Mouse (Mus musculus): ENCODE data around the gene Lmntd1. TPM values are rescaled to one million over a fixed set of nuclear protein-coding genes. Genes with fewer than 3 reads are reported as not detected.

The Lmntd1 gene
- polyA plus RNA-seq, 1 experiment from 2014 or later, result 1.3 TPM

DNA sequence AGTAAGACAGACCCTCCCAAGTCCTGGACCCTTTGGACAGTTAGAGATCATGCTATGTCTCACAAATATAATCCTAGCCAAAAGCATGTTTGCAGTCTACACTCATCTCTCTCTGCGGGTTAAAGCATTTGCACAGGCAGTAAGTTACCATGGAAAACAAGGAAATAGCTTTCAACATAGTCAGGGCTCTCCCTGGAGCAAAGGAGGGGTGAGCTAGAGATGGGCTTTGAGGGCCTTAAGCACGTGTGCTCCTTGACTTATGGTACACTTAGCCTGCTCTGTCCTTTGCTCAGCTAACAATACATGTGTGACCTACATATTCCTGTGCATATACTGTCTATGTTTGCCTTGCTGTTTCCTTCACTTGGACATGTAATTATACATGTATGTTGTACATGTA, 165.8 kb downstream of the Lmntd1 start:
- WGBS, result 48% methylated on average over 2 of the region's 2 CpGs
- DNase-seq (no peak), ATAC-seq (ENCODE audit: low FRiP score, low TSS enrichment) (no peak)
- Histone ChIP-seq H3K27ac (replicated peaks; ENCODE audit: low read depth, low read length) (no peak overlapping the region), H3K4me2 (ENCODE audit: low read length) (no peak overlapping the region), H3K9me3 (ENCODE audit: control insufficient read depth, low read length) (no peaks in the 10 kb centered on the region), H3K27me3 (ENCODE audit: control insufficient read depth, insufficient read depth, low read length) (no peaks in the 10 kb centered on the region), H3K36me3 (ENCODE audit: control insufficient read depth, insufficient read depth, low read length) (no peaks in the 10 kb centered on the region), H3K4me1 (ENCODE audit: control insufficient read depth, insufficient read depth, low read length) (no peaks in the 10 kb centered on the region), H3K4me3 (replicated peaks; ENCODE audit: low read depth, low read length) (no peak overlapping the region), H3K9ac (replicated peaks; ENCODE audit: low read length) (no peak overlapping the region)

DNA sequence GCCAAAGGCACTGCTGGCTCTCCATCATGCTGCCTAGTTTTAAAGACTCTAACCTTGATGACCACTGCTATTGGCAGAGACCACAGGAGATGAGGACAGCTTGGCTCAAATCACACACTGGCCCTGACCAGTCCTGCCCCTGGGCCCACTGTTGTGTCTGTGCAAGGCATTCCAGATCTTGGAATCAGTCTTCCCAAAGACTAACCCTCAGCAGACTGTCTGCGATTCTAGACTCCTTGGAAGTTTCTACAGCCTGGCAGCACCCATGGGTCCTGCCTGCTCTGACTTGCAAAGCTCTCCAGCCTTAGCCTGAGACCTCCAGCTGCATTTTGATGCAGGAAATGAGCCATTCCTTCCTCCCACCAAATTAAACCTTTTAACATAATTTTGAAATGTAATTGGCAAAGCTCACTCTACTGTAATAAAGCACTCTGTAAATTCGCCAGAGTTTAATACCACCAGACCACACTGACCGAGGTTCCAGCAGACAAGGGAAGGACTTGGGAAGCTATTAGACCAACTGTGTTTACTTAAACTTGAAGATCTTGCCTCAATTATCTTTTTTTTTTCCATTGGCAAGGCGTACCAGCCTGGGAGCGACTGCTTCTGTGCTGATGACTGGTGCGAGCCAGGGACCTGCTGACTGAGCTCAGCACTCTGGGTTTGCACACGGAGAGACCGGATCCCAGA, 168.2 kb downstream of the Lmntd1 start:
- 90% methylated on average over 8 of the region's 8 CpGs for WGBS
- H3K4me1 ChIP-seq (ENCODE audit: control insufficient read depth, insufficient read depth, low read length), result no peaks in the 10 kb centered on the region
- H3K36me3 ChIP-seq (ENCODE audit: control insufficient read depth, insufficient read depth, low read length), result no peaks in the 10 kb centered on the region
- no peaks in the 10 kb centered on the region for H3K9me3 ChIP-seq (ENCODE audit: control insufficient read depth, low read length)
- H3K4me3 ChIP-seq (replicated peaks; ENCODE audit: low read depth, low read length), result no peak overlapping the region
- DNase-seq, result no peak
- H3K27me3 ChIP-seq (ENCODE audit: control insufficient read depth, insufficient read depth, low read length), result no peaks in the 10 kb centered on the region
- no peak overlapping the region for H3K27ac ChIP-seq (replicated peaks; ENCODE audit: low read depth, low read length)
- ATAC-seq (ENCODE audit: low FRiP score, low TSS enrichment), result no peak
- no peak overlapping the region for H3K9ac ChIP-seq (replicated peaks; ENCODE audit: low read length)
- H3K4me2 ChIP-seq (ENCODE audit: low read length), result no peak overlapping the region

DNA sequence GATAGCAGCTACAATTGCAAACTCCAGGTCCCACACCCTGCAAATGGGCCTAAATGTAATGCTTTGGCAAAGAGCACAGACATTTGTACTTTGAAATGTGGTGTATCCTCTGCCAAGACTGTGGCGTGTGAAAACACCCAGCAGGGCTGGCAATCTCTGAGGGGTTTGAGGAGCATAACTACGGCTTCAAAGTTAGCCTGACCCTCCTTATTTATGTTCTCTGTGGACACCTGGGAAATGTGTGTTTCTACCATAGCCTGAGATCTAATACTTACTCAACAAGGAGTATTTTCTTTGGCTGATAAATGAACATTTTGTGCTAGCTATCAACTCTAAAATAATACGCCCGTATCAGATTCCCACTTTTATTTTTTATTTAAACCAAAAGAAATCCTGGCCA, 168.7 kb downstream of the Lmntd1 start:
- no peaks in the 10 kb centered on the region for H3K9me3 ChIP-seq (ENCODE audit: control insufficient read depth, low read length)
- H3K27ac ChIP-seq (replicated peaks; ENCODE audit: low read depth, low read length), result no peak overlapping the region
- H3K9ac ChIP-seq (replicated peaks; ENCODE audit: low read length), result no peak overlapping the region
- no peaks in the 10 kb centered on the region for H3K27me3 ChIP-seq (ENCODE audit: control insufficient read depth, insufficient read depth, low read length)
- no peak for ATAC-seq (ENCODE audit: low FRiP score, low TSS enrichment)
- H3K4me1 ChIP-seq (ENCODE audit: control insufficient read depth, insufficient read depth, low read length), result no peaks in the 10 kb centered on the region
- 92% methylated on average over 4 of the region's 4 CpGs for WGBS
- H3K4me2 ChIP-seq (ENCODE audit: low read length), result no peak overlapping the region
- H3K36me3 ChIP-seq (ENCODE audit: control insufficient read depth, insufficient read depth, low read length), result no peaks in the 10 kb centered on the region
- no peak overlapping the region for H3K4me3 ChIP-seq (replicated peaks; ENCODE audit: low read depth, low read length)
- no peak for DNase-seq

DNA sequence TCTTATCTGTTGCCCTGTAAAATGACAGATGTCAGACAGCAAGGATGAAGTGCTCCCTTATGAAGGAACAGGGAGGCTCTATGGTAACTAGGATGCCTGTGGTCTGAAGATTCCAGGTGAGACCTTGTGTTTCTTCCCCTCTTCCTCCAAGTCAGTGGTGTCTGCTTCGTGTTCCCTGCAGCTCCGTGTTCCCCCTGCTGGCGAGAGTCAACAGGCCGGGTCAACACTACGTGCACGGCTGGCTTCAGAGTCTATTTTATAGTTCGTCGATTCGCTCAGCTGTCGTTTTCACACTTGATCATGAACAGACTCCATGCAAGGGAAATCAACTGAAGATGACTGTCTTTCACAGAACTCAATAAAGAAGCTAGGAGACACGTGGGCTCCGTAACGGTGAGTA, 171.3 kb downstream of the Lmntd1 start:
- ATAC-seq (ENCODE audit: low FRiP score, low TSS enrichment) (no peak), DNase-seq (peak; percentile 59)
- no peak overlapping the region for H3K9ac ChIP-seq (replicated peaks; ENCODE audit: low read length)

DNA sequence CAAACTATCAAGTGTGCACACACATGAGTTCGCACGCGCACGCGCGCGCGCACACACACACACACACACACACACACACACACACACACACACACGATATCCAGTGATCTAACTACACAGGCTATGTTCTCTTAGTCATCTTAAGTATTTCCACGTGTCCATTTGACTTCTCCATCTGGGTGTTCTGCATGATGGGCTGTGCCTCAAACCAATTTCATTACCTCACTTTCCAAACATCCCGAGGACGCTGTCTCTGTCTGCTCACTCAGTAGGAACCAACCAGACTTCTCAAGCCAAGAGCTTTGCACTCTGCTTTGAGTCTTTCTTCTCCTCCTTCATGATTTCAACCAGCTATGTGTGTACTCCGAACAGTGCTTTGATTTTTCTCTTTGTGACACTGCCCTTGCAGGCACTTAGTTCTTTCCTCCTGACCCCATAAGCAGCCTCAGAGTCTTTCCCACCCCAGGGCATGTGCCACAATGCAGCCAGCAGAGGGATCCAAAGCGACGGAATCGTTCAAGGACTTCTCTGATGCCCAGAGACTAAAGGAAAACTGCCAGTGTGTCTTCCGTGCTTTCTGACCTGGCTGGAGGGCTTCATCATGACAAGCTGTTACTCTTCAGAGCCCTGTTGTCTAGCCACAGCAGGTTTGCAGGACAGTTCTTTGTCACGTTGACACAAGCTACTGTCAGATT, 172.6 kb downstream of the Lmntd1 start:
- Histone ChIP-seq H3K4me1 (ENCODE audit: control insufficient read depth, insufficient read depth, low read length) (no peaks in the 10 kb centered on the region), H3K4me2 (ENCODE audit: low read length) (no peak overlapping the region), H3K36me3 (ENCODE audit: control insufficient read depth, insufficient read depth, low read length) (no peaks in the 10 kb centered on the region), H3K9me3 (ENCODE audit: control insufficient read depth, low read length) (no peaks in the 10 kb centered on the region), H3K27me3 (ENCODE audit: control insufficient read depth, insufficient read depth, low read length) (no peaks in the 10 kb centered on the region), H3K27ac (replicated peaks; ENCODE audit: low read depth, low read length) (no peak overlapping the region), H3K4me3 (replicated peaks; ENCODE audit: low read depth, low read length) (no peak overlapping the region), H3K9ac (replicated peaks; ENCODE audit: low read length) (no peak overlapping the region)
- 65% methylated on average over 18 of the region's 18 CpGs for WGBS
- peak; percentile 84 for DNase-seq
- no peak for ATAC-seq (ENCODE audit: low FRiP score, low TSS enrichment)

More for the DNA sequence above, 171.3 kb downstream of the Lmntd1 start:
- H3K27ac ChIP-seq (replicated peaks; ENCODE audit: low read depth, low read length), result no peak overlapping the region
- H3K36me3 ChIP-seq (ENCODE audit: control insufficient read depth, insufficient read depth, low read length), result no peaks in the 10 kb centered on the region
- H3K4me1 ChIP-seq (ENCODE audit: control insufficient read depth, insufficient read depth, low read length), result no peaks in the 10 kb centered on the region
- no peaks in the 10 kb centered on the region for H3K9me3 ChIP-seq (ENCODE audit: control insufficient read depth, low read length)
- H3K27me3 ChIP-seq (ENCODE audit: control insufficient read depth, insufficient read depth, low read length), result no peaks in the 10 kb centered on the region
- no peak overlapping the region for H3K4me3 ChIP-seq (replicated peaks; ENCODE audit: low read depth, low read length)
- H3K4me2 ChIP-seq (ENCODE audit: low read length), result no peak overlapping the region
- WGBS, result 48% methylated on average over 13 of the region's 13 CpGs

DNA sequence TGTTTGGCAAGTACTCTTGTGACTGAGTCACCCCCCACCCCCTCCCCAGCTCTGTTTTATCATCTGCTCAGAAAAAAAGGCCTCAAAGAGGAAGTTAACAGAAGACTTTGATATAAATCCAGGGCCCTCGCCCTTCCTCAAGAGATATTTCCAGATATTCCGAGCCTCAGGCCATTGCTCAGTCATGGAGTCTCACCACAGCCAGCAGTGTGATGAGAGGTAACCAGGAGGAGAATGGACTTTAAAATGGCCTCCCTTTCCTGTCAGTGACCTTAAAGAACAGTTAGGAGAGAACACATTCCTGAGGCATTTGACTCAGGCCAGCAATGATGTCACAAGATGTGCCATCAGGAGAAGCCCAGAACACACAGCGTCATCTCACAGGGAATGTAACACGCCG, 175.3 kb downstream of the Lmntd1 start:
- Histone ChIP-seq H3K36me3 (ENCODE audit: control insufficient read depth, insufficient read depth, low read length) (no peaks in the 10 kb centered on the region), H3K27me3 (ENCODE audit: control insufficient read depth, insufficient read depth, low read length) (no peaks in the 10 kb centered on the region), H3K4me2 (ENCODE audit: low read length) (no peak overlapping the region), H3K9me3 (ENCODE audit: control insufficient read depth, low read length) (no peaks in the 10 kb centered on the region), H3K4me1 (ENCODE audit: control insufficient read depth, insufficient read depth, low read length) (no peaks in the 10 kb centered on the region), H3K9ac (replicated peaks; ENCODE audit: low read length) (no peak overlapping the region), H3K4me3 (replicated peaks; ENCODE audit: low read depth, low read length) (no peak overlapping the region), H3K27ac (replicated peaks; ENCODE audit: low read depth, low read length) (no peak overlapping the region)
- 90% methylated on average over 5 of the region's 5 CpGs for WGBS
- DNase-seq, result no peak
- no peak for ATAC-seq (ENCODE audit: low FRiP score, low TSS enrichment)

DNA sequence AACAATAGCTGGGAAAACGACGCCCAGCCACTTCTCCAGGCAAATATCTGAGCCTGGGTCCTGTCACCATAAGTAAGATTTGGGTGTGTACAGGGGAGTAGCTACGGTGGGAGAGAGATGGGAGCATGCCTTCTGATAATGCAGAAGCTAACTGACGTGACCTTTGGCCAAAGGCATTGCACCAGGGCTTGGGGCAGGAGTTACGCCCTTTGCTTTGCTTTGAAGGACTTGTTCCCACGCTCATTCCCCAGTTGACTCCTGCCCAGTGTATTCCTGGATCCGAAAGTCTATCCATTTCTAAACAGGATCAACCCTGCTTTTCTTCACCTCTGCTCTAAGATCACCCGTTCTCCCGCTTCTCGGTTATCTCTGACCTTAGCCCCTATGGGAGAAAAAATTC, 178.4 kb downstream of the Lmntd1 start:
- DNase-seq (no peak), ATAC-seq (ENCODE audit: low FRiP score, low TSS enrichment) (no peak)
- Histone ChIP-seq H3K9ac (replicated peaks; ENCODE audit: low read length) (no peak overlapping the region), H3K4me2 (ENCODE audit: low read length) (no peak overlapping the region), H3K27ac (replicated peaks; ENCODE audit: low read depth, low read length) (no peak overlapping the region), H3K36me3 (ENCODE audit: control insufficient read depth, insufficient read depth, low read length) (no peaks in the 10 kb centered on the region), H3K4me1 (ENCODE audit: control insufficient read depth, insufficient read depth, low read length) (no peaks in the 10 kb centered on the region), H3K9me3 (ENCODE audit: control insufficient read depth, low read length) (no peaks in the 10 kb centered on the region), H3K4me3 (replicated peaks; ENCODE audit: low read depth, low read length) (no peak overlapping the region), H3K27me3 (ENCODE audit: control insufficient read depth, insufficient read depth, low read length) (no peaks in the 10 kb centered on the region)
- whole genome bisulfite sequencing, result 88% methylated on average over 10 of the region's 10 CpGs

DNA sequence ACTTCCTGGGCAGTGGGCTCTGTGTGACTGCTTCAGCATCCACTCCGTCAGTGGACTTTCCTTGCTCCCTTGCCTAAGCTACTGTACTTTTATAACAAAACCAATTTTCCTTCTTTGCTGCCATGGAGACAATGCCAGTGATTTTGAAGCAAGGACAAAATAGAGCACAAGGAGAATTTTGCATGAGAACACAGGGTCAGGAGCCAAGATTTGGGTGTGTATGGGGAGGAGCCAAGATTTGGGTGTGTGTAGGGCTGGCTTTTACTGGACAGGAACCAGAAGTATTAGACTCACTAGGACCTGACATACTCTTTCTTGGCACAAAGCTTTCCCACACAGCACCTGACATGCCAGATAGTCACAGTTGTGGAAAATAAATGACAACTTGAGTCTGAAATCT, 179.0 kb downstream of the Lmntd1 start:
- DNase-seq (no peak), ATAC-seq (ENCODE audit: low FRiP score, low TSS enrichment) (no peak)
- Histone ChIP-seq H3K4me1 (ENCODE audit: control insufficient read depth, insufficient read depth, low read length) (no peaks in the 10 kb centered on the region), H3K9ac (replicated peaks; ENCODE audit: low read length) (no peak overlapping the region), H3K4me2 (ENCODE audit: low read length) (no peak overlapping the region), H3K27ac (replicated peaks; ENCODE audit: low read depth, low read length) (no peak overlapping the region), H3K4me3 (replicated peaks; ENCODE audit: low read depth, low read length) (no peak overlapping the region), H3K27me3 (ENCODE audit: control insufficient read depth, insufficient read depth, low read length) (no peaks in the 10 kb centered on the region), H3K36me3 (ENCODE audit: control insufficient read depth, insufficient read depth, low read length) (no peaks in the 10 kb centered on the region), H3K9me3 (ENCODE audit: control insufficient read depth, low read length) (no peaks in the 10 kb centered on the region)
- WGBS, result 92% methylated on average over 1 of the region's 1 CpGs

DNA sequence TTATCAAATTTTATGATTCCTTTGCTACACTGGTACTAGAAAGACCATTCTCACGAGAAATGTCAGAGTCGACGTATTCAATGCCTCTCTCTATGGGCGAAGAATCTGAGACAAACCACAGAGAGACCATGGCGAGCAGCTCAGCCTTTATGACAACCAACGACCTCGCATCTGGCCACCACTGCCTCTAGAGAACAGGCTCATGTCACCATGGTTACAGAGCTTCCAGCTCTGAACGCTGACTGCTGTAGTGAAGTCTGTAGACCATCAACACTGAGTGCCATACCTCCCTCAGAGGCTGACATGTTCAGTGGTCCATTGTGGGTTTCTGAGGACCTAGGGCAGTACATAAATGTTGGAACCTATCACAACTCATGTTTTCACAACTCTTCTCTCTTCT, 180.2 kb downstream of the Lmntd1 start:
- no peaks in the 10 kb centered on the region for H3K4me1 ChIP-seq (ENCODE audit: control insufficient read depth, insufficient read depth, low read length)
- no peaks in the 10 kb centered on the region for H3K27me3 ChIP-seq (ENCODE audit: control insufficient read depth, insufficient read depth, low read length)
- no peak overlapping the region for H3K4me2 ChIP-seq (ENCODE audit: low read length)
- H3K36me3 ChIP-seq (ENCODE audit: control insufficient read depth, insufficient read depth, low read length), result no peaks in the 10 kb centered on the region
- ATAC-seq (ENCODE audit: low FRiP score, low TSS enrichment) (no peak), DNase-seq (no peak)
- no peak overlapping the region for H3K4me3 ChIP-seq (replicated peaks; ENCODE audit: low read depth, low read length)
- WGBS, result 69% methylated on average over 8 of the region's 8 CpGs
- H3K9me3 ChIP-seq (ENCODE audit: control insufficient read depth, low read length), result no peaks in the 10 kb centered on the region
- H3K9ac ChIP-seq (replicated peaks; ENCODE audit: low read length), result no peak overlapping the region
- no peak overlapping the region for H3K27ac ChIP-seq (replicated peaks; ENCODE audit: low read depth, low read length)
